Mouse (Mus musculus): ENCODE results near the gene Trp63.

Gene Trp63

DNA sequence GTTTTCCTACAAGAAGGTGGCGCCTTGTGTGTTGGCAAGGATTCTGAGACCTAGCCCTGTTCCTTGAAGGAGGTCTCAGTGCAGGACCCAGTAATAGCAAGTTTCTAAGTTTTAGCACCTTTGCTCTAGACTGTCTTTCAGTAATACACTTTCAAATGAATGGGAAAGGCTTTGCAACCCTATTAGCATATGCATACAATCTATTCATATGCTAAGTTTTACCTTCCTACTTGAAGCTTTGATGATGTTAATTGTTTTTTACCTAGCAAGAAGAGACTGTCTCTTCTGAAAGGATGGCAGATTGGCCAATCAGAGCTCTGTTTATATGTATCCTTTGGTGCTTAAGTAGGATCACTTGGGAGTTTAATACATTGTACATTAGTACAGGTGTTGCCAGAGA lies 187.9 kb downstream of the Trp63 start:
- DNase-seq (ENCODE audit: low read depth, low spot score): no peak

DNA sequence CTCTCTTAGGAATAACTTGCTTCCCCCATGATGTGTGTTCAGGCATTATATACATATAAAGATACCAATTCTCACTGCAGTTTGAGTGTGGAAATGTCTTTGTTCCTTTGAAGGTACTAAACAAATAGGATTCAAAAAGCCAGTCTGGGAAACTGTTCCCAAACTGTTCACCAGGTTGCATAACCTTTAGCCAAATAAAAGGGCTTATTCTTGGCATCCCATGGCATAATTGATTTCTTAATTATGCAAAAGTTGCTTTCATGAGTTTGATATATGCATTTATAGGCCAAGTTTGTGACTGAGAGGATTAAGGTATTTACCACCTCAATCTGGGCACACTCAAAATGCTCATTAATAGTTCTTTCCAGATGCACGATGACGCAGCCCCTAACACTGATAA lies 192.1 kb downstream of the Trp63 start:
- no peak for DNase-seq (ENCODE audit: low read depth, low spot score)

DNA sequence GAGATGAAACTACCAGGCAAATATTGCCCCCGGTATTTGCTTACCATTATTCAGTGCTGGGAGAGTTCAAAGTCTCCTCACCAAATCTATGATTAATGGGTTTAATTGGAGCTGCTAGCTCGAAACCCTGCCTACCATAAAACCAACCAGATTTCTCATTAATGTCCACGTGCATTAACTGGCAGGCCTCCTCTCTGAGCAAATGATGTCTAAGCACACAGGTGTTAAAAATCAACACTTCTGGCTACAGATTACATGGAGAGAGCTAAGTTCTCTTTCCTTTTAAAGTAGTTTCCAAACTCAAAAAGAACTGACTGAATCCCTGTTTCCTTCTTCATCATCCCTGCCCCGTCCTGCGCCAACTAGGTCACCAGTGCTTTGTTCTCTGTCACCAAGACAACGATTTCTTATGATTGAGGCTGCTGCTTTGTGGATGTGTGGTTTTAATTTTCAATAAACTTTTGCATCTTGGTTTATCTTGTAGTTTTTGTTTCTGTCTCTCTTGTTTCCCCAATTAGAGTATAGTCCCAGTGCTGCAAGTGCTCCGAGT lies 193.9 kb downstream of the Trp63 start:
- no peak for DNase-seq (ENCODE audit: low read depth, low spot score)

DNA sequence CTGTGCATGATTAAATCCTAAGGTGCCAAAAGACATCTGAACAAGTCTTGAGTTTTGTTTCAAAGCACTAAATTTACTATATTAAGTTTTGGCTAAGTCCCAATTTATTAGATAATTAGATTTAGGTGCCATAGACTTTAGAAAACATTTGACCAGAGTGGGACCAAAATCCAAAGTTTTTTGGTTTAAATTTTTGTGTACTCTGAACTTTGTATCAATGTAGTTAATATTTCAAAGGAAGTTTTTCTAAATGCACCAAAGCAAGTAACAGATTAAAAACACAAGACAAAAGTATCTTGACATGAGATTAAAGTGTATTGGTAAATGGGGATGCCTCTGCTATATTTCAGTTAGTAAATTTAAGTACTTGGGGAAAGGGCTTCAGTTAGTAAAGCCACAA lies 194.6 kb downstream of the Trp63 start:
- no peak for DNase-seq (ENCODE audit: low read depth, low spot score)

DNA sequence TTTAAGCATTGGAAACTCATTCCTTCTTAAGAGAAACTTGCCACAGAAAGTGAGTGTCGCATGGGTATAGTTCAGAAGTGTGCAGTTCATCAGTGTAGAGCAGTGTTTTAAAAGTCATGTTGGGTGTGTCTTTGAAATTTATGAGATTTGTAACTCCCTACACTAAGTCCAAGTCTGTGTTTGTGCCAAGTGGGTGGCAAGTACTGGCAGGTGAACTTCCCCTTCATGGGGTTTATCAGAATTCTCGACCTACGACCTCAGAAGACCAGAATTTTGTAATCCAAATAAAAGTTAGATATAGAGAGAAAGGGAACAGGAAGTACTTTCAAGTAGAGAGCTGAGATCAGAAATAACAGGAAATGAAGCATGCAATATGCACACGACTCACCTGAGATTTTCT lies 215.5 kb downstream of the Trp63 start:
- DNase-seq (ENCODE audit: low read depth, low spot score): no peak

DNA sequence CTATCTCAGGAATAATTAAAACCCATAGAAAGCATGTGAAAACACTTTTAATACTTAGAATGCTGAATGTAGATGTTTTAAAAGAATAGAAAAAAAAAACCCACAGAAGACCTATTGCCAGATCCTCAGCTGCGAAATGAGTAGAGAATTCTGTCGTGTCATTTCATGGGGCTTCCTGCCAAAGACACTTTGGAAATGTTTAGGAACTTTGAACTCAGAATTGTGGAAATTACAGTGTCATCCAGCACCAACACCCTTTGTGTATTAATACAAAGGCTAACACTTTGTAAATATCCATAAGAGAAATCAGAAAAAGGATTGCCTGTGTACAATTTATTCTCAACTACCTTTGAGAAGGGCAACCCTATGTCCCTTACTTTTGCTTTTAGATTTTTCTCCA lies 216.1 kb downstream of the Trp63 start:
- DNase-seq (ENCODE audit: low read depth, low spot score): no peak

DNA sequence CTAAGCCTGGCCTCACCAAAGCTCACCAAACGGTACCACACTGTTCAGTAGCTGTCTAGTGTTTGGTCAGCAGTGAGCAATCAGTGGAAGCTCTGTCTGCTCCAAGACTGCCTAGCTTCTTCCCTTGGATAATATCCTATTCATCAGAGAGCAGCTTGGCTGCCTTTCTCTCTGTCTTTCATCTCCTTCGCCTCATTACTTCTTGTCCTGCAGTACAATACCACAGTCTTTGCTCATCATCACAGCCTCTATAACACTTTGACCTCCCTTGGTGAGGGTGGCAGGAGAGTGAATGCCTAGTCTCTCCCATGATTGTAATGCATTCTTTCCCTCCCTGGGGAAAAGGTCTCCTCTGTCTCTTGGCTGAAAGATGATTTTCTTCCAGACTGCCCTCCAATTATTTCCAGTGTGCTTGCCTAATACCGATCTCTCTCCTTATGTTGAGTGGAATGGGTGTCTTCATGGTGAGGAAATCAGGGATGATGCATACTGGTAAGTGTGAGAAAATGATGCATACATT lies 216.9 kb downstream of the Trp63 start:
- DNase-seq (ENCODE audit: low read depth, low spot score): no peak

DNA sequence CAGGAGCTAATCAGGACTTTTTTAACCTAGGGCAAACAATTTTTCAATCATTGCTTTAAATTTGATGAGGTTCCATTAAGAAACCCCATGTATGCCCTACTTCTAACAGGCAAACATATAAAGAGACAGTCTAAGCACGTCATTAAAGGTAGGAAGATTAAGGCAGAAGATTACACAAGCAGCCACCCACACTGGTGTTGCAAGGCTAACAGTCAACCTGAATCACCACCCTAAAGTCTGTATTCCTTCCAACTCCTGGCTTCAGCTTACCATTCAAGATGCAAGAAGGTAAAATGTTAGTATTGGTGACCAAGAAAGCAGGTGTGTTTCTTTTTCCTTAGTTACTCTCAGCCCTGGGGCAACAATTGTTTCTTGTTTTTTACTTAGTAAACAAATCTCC lies 228.6 kb downstream of the Trp63 start:
- no peak for DNase-seq (ENCODE audit: low read depth, low spot score)

DNA sequence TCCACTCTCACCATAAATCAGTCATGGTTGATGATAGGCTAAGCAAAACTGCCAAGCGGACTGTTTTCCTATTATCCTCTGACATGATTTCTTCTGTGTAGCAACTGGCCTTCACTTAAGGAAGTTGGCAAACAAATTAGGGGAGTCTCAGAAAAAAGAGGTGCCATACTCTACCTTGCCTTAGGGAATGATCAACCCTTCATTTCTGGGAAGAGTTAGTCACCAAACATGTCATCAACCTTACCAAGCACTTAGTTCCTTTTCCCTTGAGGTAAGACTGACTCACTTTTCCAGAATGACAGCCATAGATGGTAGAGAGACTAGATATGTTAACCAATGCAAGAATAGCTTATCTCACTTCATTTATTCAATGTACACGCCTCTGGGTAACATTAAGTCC lies 250.6 kb downstream of the Trp63 start:
- no peak for DNase-seq (ENCODE audit: low read depth, low spot score)

All from A20 (cell line).